11 mouse cellular contexts compared by ENCODE assay signal in the genomic region with DNA sequence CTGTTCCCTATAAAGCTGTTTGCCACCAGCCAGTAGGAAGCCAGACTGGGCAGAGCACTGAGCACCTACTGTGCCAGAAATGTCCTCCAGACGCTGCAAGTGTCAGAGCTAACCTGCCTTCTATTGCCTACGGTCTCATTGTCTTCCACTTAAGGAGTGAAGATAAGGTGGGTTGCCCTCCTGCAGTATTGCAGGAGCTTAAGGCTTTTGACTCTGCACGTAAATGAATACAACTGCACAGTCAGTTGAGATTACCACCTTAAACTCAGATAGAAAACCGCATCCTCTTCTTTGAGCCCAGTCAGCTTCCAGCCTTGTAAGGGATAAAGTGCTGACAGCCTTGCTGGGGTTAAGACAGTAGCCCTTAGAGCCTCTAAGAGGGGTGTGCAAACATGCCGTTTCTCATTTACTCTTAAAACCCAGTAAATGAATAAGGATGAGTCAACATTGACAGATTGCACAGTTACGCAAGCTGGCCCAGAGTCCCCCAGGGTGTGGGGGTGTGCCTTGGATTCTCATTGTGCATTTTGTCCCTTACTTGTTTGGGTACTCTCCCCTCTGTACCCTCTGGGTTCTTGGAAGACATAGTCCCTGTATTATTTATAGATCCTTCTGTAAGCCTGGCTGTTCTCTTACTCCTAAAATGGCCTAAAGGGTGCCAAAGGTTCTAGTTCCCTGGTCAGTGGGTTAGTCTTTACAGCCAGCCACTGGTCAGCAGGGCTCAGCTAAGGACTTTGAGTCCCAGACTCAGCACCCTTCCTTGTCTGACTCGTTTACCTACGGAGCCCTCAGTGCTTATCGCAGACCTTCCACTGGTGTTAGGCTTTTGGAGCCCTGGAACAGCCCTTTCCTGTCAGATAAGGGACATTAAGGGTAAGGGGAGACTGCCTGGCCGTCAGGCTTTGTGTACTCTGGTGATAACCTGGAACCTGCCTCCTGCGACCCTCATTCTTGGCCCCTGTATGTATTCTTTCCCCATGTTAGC. TPM values are rescaled to one million over a fixed set of nuclear protein-coding genes. Genes with fewer than 3 reads are reported as not detected.
A peak's percentile ranks its signal among the peaks of the same experiment; 100 is the strongest.
DNase-seq lines count a peak whose midpoint lies in the region; ATAC-seq and TF ChIP-seq lines count a peak whose summit lies in the region.
"Had no signal": no experiment of that assay in that cellular context is flagged by ENCODE, and none has a peak within 500 bp of the region (broad histone marks: within the 10 kb centered on the region; RNA-seq: fewer than 3 reads in every experiment).

No protein-coding gene starts in this region.

- peak; percentile 69 for ATAC-seq in liver, embryonic 14.5 days (ENCODE audit: insufficient read depth)
- no peak for ATAC-seq in forebrain, embryonic 16.5 days

- peak; percentile 53; the same call in 1 of the 2 replicates for TF ChIP-seq EP300 in liver, embryonic 14.5 days (IDR thresholded peaks at IDR 0.05; ENCODE audit: low read depth)

- H3K4me1 ChIP-seq in liver, embryonic 14.5 days (replicated peaks; ENCODE audit: control insufficient read depth in 2 of 2, insufficient read depth in 2 of 2, low read length in 1 of 2): peaks cover 26 to 35% of the 10 kb centered on the region in 2 experiments
- H3K4me1 ChIP-seq in forebrain, embryonic 16.5 days (replicated peaks; ENCODE audit: control insufficient read depth, insufficient read depth, low read length): no peaks in the 10 kb centered on the region

- no peak overlapping the region for H3K9ac ChIP-seq in liver, embryonic 14.5 days (replicated peaks)
- H3K9ac ChIP-seq in forebrain, embryonic 16.5 days (replicated peaks; ENCODE audit: low read depth, low read length): no peak overlapping the region

- no peaks in the 10 kb centered on the region; the same call in 1 of the 2 replicates for H3K36me3 ChIP-seq in liver, embryonic 14.5 days (replicated peaks; ENCODE audit: control insufficient read depth, insufficient read depth, low read depth)
- peaks cover 3% of the 10 kb centered on the region; the same call in 1 of the 2 replicates for H3K36me3 ChIP-seq in forebrain, embryonic 16.5 days (ENCODE audit: control insufficient read depth, insufficient read depth)

- H3K27me3 ChIP-seq in liver, embryonic 14.5 days (ENCODE audit: control insufficient read depth, insufficient read depth, low read length): no peaks in the 10 kb centered on the region
- no peaks in the 10 kb centered on the region for H3K27me3 ChIP-seq in forebrain, embryonic 16.5 days (replicated peaks; ENCODE audit: control insufficient read depth, insufficient read depth, low read length)

- 11% methylated on average over 11 of the region's 11 CpGs for WGBS in liver, embryonic 14.5 days (ENCODE audit: insufficient replicate concordance)
- WGBS in forebrain, embryonic 16.5 days: 90% methylated on average over 11 of the region's 11 CpGs

- no peak overlapping the region for H3K4me3 ChIP-seq in liver, embryonic 14.5 days (ENCODE audit: insufficient read depth in 1 of 2, low read depth in 2 of 2, low read length in 2 of 2)
- no peak overlapping the region for H3K4me3 ChIP-seq in forebrain, embryonic 16.5 days (replicated peaks; ENCODE audit: low read length)
- H3K4me3 ChIP-seq: erythroblast, embryonic 14.5 days had no signal

- DNase-seq in kidney, adult 9 months: peak; percentile 53
- no peak for DNase-seq in kidney, postnatal 14 days
- DNase-seq in NIH3T3 (ENCODE audit: low read depth): peak; percentile 30
- peak; percentile 32 to 45 for DNase-seq in cerebellum, postnatal 10 days
- DNase-seq in liver, embryonic 14.5 days (ENCODE audit: low read depth in 3 of 3, low spot score in 3 of 3): peak in 1 of 3 experiments; percentile 12
- DNase-seq in neural tube, embryonic 10.5 days (ENCODE audit: extremely low spot score, low spot score): no peak
- DNase-seq in spleen, adult 18-20 months: no peak

- peak overlapping the region; percentile 39 for H3K4me2 ChIP-seq in liver, embryonic 14.5 days (ENCODE audit: low read depth)
- H3K4me2 ChIP-seq in forebrain, embryonic 16.5 days (ENCODE audit: low read length): no peak overlapping the region

- H3K27ac ChIP-seq in liver, embryonic 14.5 days: peak overlapping the region; percentile 48
- H3K27ac ChIP-seq in forebrain, embryonic 16.5 days (ENCODE audit: low read length): no peak overlapping the region

- no peaks in the 10 kb centered on the region for H3K9me3 ChIP-seq in liver, embryonic 14.5 days (ENCODE audit: control insufficient read depth, low read length)
- no peaks in the 10 kb centered on the region for H3K9me3 ChIP-seq in forebrain, embryonic 16.5 days (ENCODE audit: control insufficient read depth, low read length)

- no peak for TF ChIP-seq CTCF in liver, embryonic 14.5 days (IDR thresholded peaks at IDR 0.05; ENCODE audit: low read depth)

RNA-seq across cellular contexts. Expression of gene Apoa1, which starts 12.8 kb away (rescaled TPM):
- 874 and 1,404 TPM in 2 replicates for polyA plus RNA-seq in liver, embryonic 14.5 days (2012; rRNA removed)
- polyA plus RNA-seq in liver, embryonic 14.5 days (2014; fragmentation: Nextera tagmentation; extraction: Ambion mirVana): 3,278 and 3,386 TPM in 2 replicates
- polyA plus RNA-seq in forebrain, embryonic 16.5 days (2015; fragmentation: Nextera tagmentation; extraction: Ambion mirVana): 1.4 and 1.5 TPM in 2 replicates

RNA-seq across cellular contexts. Expression of gene Apoc3, which starts 19.8 kb away (rescaled TPM):
- 2.7 and 3.4 TPM in 2 replicates for polyA plus RNA-seq in liver, embryonic 14.5 days (2012; rRNA removed)
- 4.1 and 5.8 TPM in 2 replicates for polyA plus RNA-seq in liver, embryonic 14.5 days (2014; fragmentation: Nextera tagmentation; extraction: Ambion mirVana)
- not detected in 2 replicates for polyA plus RNA-seq in forebrain, embryonic 16.5 days (2015; fragmentation: Nextera tagmentation; extraction: Ambion mirVana)
- polyA plus RNA-seq: erythroblast, embryonic 14.5 days; midbrain, postnatal 0 days; stomach, embryonic 14.5 days had no signal

RNA-seq across cellular contexts. Expression of gene Apoa4, which starts 24.9 kb away (rescaled TPM):
- 0.02 TPM in 1 of 2 replicates, not detected in the other for polyA plus RNA-seq in liver, embryonic 14.5 days (2012; rRNA removed)
- polyA plus RNA-seq in liver, embryonic 14.5 days (2014; fragmentation: Nextera tagmentation; extraction: Ambion mirVana): not detected in 2 replicates
- not detected in 2 replicates for polyA plus RNA-seq in forebrain, embryonic 16.5 days (2015; fragmentation: Nextera tagmentation; extraction: Ambion mirVana)
- polyA plus RNA-seq: erythroblast, embryonic 14.5 days; midbrain, postnatal 0 days had no signal

RNA-seq across cellular contexts. Expression of gene Apoa5, which starts 52.8 kb away (rescaled TPM):
- polyA plus RNA-seq in liver, embryonic 14.5 days (2012; rRNA removed): 0.47 and 0.54 TPM in 2 replicates
- 1.1 and 1.2 TPM in 2 replicates for polyA plus RNA-seq in liver, embryonic 14.5 days (2014; fragmentation: Nextera tagmentation; extraction: Ambion mirVana)
- polyA plus RNA-seq in forebrain, embryonic 16.5 days (2015; fragmentation: Nextera tagmentation; extraction: Ambion mirVana): not detected in 2 replicates
- polyA plus RNA-seq: erythroblast, embryonic 14.5 days; midbrain, postnatal 0 days; stomach, embryonic 14.5 days had no signal

RNA-seq across cellular contexts. Expression of gene Zpr1, which starts 57.2 kb away (rescaled TPM):
- 11.5 and 16.4 TPM in 2 replicates for polyA plus RNA-seq in liver, embryonic 14.5 days (2012; rRNA removed)
- 28.1 and 28.6 TPM in 2 replicates for polyA plus RNA-seq in liver, embryonic 14.5 days (2014; fragmentation: Nextera tagmentation; extraction: Ambion mirVana)
- 77.7 and 80.6 TPM in 2 replicates for polyA plus RNA-seq in forebrain, embryonic 16.5 days (2015; fragmentation: Nextera tagmentation; extraction: Ambion mirVana)

Comparison
In these comparisons a context has a peak if more than half of its experiments do, and no peak if none do; other contexts are left out.
1. DNase-seq: peak in kidney, adult 9 months (single experiment), NIH3T3 (single experiment) and cerebellum, postnatal 10 days (2 of 2); none in kidney, postnatal 14 days (single experiment), neural tube, embryonic 10.5 days (single experiment) and spleen, adult 18-20 months (0 of 2).
2. RNA of gene Apoa1, which starts 12.8 kb away (polyA plus RNA-seq): 874 to 3,386 TPM in liver, embryonic 14.5 days; 1.4 to 1.5 TPM in forebrain, embryonic 16.5 days; every median in the first group is over 100 times any median in the second.